Mouse (Mus musculus): ENCODE results near the gene Prps1l3. TPM values are rescaled to one million over a fixed set of nuclear protein-coding genes. Genes with fewer than 3 reads are reported as not detected.
"Not testable (repeated sequence)": the region's sequence is repeated elsewhere in the genome, so short reads cannot be mapped to it uniquely, and the experiment has no call there.

The Prps1l3 gene
- total RNA-seq (2015; ENCODE audit: low replicate concordance) (10.6 and 15.9 TPM in 2 replicates), total RNA-seq (2017; ENCODE audit: low replicate concordance) (16.3 and 20.1 TPM in 2 replicates)

DNA sequence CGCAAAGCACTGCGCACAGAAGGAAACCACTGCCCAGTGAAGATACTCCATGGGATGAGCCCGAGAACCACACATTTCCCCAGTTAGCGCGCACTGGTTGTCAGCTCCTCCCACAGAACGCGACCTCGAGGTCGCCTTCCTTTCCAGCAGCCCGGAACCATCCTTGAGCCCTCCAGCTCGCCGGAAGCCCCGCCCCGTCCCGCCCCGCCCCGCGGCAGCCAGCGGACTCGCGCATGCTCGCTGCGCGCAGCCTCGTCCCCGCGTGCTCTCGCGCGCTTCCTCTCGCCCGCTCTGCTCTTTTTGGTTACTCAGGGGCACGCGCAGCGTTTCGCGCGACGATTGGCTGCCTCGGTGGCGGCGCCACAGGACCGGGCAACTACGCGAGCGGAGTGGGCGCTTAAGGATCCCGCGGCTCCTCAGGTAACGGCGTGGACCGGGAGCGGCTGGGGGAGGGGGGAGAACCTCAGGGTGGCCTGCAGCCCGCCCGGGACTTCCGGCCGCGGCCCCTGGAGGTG, at the start of gene Prps1l3, which contains the start of gene Mipol1:
Prps1l3 (plus strand) TSS at position 221 of the 515 bp plus-strand sequence.
Mipol1 (plus strand) TSS at position 236 of the 515 bp plus-strand sequence.
- peak; percentile 93 for ATAC-seq (replicated peaks; ENCODE audit: low FRiP score, poor library complexity, severe bottlenecking)

DNA sequence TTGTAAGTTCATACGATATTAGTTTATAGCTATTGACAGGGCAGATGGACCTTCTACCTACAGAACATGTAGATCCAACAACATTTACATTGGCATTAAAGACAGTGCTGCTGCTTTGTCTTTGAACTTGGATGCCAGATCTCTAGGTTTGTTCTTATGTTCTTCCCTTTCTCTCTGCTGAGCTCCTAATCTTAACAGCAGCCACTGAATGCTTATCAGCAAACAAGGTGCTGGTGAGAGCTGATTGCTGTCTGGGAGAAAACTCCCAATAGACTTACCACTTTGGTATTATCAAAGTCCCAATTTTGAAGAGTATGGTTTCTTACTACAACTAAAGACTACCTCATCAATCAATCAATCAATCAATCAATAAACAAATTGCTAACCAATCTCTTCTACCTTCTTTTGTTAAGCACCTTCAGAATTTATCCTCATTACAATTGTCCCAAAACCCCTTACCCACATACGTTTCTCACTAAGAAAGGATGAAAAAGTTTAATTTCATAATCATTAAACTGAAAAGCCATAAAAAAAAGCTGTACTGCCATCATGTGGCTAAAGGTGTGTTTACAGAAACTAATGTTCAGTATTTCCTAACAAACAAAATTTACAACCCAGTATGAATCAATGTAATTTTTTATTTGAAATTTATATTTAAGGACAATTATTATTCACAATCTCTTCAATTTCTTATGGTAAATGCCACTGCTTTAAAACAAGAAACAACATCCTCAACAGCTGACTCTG, 45.6 kb upstream of the Prps1l3 start:
- peak; percentile 66 for ATAC-seq (replicated peaks; ENCODE audit: low FRiP score, poor library complexity, severe bottlenecking)

DNA sequence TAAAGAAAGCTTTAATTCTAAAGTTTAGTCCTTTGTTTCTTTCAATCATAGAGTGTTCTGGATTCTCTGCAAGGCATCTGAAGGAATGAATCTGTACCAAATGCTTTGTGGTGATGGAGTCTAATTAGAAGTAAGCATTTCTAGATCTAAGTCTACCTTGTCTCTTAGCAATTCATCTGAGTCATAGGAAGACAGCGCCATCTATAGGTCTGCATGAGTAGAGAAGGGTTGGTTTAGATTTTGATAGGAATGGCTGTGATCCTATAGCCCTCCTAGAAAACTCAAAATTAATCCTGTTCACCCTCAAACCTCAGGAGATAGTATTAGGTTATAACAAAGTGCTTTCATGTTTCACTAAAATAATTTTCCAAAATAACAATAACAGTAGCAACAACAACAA, 44.7 kb upstream of the Prps1l3 start:
- ATAC-seq (replicated peaks; ENCODE audit: low FRiP score, poor library complexity, severe bottlenecking): peak; percentile 84

DNA sequence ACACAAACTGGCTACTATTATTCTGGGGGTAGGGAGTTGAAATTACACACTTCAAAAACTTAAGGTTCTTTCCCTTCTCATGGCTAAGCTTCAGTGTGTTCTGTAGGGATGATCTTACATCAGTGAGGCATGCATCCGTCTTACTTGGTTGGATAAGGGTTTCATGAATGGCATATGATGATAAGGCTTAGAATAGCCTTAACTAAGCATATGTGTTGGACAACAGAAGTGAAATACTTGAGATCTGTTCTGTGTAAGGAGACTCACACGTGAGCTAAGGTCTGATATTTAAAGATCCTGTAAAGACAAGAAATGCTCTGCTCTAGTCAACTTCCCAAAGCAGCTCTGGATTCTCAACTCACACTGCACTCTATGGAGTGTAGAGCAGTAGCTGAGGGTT, 44.1 kb upstream of the Prps1l3 start:
- ATAC-seq (replicated peaks; ENCODE audit: low FRiP score, poor library complexity, severe bottlenecking): peak; percentile 40; the same call in 1 of the 2 replicates

- no peak for ATAC-seq (replicated peaks; ENCODE audit: low FRiP score, poor library complexity, severe bottlenecking)
These were observed 43.2 kb upstream of the Prps1l3 start for GRCm38 (mm10) chr12:57187032-57187431.

- peak; percentile 76 for ATAC-seq (replicated peaks; ENCODE audit: low FRiP score, poor library complexity, severe bottlenecking)
These were observed 35.6 kb upstream of the Prps1l3 start for GRCm38 (mm10) chr12:57194609-57195008.

GRCm38 (mm10) chr12:57196286-57196607, 34.0 kb upstream of the Prps1l3 start:
- 0 out of 2 replicates have a peak, but pooled peaks have one; percentile 3 for ATAC-seq (replicated peaks; ENCODE audit: low FRiP score, poor library complexity, severe bottlenecking)

DNA sequence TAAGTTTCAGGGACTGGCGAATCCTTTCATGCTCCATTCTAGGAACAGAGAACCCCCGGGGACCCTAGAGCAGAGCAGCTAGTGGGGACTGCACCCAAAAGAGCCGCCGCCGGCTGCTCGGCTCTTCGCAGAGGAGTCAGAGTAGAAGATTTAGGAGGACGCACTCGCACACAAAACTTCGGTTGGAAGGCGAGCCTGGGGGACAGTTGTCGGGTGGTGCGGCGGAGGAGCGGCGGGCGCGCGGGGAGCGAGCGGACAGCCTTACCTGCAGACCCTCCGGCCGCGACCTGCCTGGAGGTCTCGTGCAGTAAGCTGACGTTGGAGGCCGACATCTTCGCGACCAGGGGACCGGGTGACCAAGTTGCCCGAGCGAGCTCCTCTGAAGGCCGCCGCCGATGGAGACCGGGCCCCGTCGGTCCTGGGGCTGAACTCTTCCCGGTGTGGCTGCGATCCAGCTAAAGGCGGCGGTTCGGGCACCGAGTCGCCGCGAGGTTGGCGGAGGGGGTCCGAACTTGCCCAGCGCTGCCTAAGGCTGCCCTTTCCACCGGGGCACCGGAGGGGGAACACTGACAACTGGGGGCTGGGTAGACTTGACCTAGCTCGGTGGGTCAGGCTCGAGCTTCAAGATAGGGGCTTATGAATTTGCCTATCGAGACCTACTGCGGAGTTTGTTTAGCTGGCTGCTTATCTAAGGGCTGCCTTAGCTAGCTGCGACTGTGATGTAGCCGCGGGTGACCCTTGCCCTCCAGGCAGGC, 33.4 kb upstream of the Prps1l3 start:
- peak; percentile 68 for ATAC-seq (replicated peaks; ENCODE audit: low FRiP score, poor library complexity, severe bottlenecking)

GRCm38 (mm10) chr12:57197363-57198026, 32.7 kb upstream of the Prps1l3 start, which contains the start of gene Slc25a21:
Gene Slc25a21 (minus strand): TSS chr12:57197472.
- ATAC-seq (replicated peaks; ENCODE audit: low FRiP score, poor library complexity, severe bottlenecking): peak; percentile 78

DNA sequence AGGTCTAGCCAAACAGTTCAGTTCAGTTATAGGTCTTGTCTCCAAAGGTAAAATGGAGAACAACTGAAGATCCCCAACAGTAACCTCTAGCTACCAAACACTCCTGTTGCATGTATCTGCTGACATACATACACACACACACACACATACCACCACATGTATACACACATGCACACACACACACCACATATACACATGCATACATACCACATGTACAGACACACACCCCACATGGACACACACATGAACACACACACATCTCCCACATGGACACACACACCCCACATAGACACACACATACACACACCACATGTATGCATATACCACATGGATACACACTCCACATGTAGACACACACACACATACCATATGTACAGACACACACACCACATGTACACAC, 31.9 kb upstream of the Prps1l3 start:
- peak; percentile 11; the same call in 1 of the 2 replicates for ATAC-seq (replicated peaks; ENCODE audit: low FRiP score, poor library complexity, severe bottlenecking)

- ATAC-seq (replicated peaks; ENCODE audit: low FRiP score, poor library complexity, severe bottlenecking): no peak
These were observed 30.8 kb upstream of the Prps1l3 start for GRCm38 (mm10) chr12:57199427-57199826.

- no peak for ATAC-seq (replicated peaks; ENCODE audit: low FRiP score, poor library complexity, severe bottlenecking)
These were observed 28.3 kb upstream of the Prps1l3 start for GRCm38 (mm10) chr12:57201901-57202300.

DNA sequence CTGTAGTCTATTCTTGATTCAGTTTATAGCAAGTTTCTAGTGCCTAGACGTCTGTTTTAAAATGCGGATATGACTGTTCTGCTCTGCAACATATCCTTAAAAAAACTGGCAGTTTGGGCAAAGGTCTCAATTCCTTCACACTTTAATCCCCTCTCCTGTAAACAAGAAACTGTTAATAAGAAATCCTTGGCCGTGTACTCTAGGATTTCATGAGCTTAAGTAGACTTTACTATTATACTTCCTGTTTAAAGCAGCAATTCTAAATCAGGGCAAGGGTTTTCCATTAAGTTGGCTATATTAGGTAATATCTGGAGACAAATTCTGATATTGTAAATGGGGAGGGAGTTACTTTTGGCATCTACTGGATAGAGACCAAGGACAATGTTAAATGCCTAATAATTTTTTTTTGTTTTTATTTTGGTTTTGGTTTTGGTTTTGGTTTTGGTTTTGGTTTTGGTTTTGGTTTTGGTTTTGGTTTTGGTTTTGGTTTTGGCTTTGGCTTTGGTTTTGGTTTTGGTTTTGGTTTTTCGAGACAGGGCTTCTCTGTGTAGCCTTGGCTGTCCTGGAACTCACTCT, 25.8 kb upstream of the Prps1l3 start:
- ATAC-seq (replicated peaks; ENCODE audit: low FRiP score, poor library complexity, severe bottlenecking): no peak

DNA sequence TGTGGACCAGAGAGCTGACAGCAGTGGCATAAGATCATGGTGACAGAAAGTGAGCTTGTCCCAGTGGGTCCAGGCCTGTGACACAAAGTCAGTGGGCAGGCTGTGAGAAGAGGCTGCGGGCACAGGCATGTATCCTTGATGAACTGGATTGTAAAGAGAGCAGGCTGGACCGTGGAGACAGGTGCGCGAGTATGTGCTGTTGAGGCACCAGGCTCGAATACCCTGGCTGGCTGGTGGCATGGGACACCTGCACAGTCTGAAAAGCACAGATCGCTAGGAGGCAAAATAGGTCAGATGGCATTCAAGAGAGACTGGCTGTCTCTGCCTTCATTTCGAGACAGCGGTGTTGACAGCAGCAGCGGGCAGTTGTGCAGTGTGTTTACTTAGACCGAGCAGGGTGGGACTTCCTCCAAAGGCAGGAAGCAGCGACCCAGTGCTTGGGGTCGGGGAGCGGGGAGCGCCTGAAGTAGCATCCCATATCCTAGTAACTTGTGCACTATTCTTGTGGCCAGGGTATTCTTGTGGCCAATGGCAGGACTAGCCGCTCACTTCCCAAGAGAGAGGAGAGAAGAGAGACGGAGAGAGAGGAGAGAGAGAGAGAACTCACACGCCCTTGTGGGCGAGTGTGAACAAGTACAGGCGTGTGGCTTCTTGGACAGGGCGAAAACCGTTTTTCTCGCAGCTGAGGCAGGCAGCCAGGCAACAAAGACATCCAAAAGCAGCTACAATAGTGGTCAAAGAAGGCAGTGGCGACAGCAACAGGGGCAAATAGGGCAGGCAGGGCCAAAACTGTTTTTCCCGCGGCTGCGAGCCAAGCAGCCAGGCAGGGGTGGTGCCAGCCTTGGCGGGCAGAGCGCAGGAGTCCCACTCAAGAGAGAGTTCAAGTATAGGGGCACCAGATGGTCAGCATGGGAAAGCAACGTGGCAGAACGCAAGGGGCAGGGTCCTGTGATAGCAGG, 18.6 kb upstream of the Prps1l3 start:
- peak; percentile 86 for ATAC-seq (replicated peaks; ENCODE audit: low FRiP score, poor library complexity, severe bottlenecking)

DNA sequence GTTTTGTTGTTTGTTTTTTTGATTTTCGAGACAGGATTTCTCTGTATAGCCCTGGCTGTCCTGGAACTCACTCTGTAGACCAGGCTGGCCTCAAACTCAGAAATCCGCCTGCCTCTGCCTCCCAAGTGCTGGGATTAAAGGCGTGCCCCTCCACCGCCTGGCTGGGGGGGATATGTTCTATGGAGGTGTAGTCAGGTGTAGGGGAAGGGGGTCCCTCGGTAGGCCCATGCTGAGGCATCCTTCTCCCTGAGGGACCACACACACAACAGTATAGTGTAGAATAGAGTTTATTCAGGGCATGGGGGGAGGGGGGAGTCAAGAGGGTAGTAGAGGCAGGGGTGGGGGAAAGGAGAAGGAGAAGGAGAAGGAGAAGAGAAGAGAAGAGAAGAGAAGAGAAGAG, 17.7 kb upstream of the Prps1l3 start:
- ATAC-seq (replicated peaks; ENCODE audit: low FRiP score, poor library complexity, severe bottlenecking): not testable (repeated sequence)

GRCm38 (mm10) chr12:57226411-57226810, 3.8 kb upstream of the Prps1l3 start:
- ATAC-seq (replicated peaks; ENCODE audit: low FRiP score, poor library complexity, severe bottlenecking): no peak

DNA sequence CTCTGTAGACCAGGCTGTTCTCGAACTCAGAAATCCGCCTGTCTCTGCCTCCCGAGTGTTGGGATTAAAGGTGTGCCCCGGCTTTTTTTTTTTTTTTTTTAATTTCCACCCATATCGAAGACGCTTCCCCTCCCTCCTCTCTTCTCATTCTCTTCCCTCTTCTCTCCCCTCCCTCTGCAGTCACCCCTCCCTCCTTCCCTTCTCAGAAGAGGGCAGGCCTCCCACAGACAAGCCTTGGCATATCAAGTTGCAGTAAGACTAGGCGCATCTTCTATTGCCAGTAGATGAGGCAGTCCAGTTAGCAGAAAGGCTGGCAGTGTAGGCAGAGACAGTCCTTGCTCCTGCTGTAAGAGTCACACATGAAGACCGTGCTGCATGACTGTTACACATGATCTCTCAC, 2.4 kb upstream of the Prps1l3 start:
- no peak for ATAC-seq (replicated peaks; ENCODE audit: low FRiP score, poor library complexity, severe bottlenecking)

DNA sequence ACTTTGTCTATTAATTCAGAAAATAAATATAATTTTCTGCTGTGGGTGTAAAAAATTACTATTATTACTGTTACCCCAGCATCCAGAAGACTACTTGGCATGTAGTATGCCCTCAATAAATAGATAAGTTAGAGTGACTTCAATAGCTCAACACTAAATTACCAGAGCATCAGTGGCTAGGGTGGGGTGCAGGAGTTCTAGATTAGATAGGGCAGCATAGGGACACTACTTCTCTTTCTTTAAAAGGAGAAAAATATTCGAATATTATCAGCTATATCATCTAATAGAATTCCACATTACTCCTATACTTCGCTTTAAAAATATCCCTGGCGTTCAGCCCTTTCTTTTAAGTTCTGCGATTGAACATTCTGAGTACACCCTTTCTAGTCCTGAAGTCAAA, 509 bp upstream of the Prps1l3 start:
- ATAC-seq (replicated peaks; ENCODE audit: low FRiP score, poor library complexity, severe bottlenecking): 0 out of 2 replicates have a peak, but pooled peaks have one; percentile 38

Measured in erythroblast, adult 5-6 weeks (primary cell).